Comparison of ENCODE assay signal across 1 mouse cellular context in genomic region chr17:26261826-26262225, GRCm38 (mm10).
TF ChIP-seq lines count a peak whose summit lies in the region.

No protein-coding gene starts in this region.

TF ChIP-seq in MEL, 35 proteins besides CTCF, POLR2A, EP300 and RAD21 (continued from another document):
- TF ChIP-seq ZKSCAN1 (IDR thresholded peaks at IDR 0.05; ENCODE audit: low read depth, low read length) (no peak), CHD1 (IDR thresholded peaks at IDR 0.05; ENCODE audit: low read depth, low read length) (no peak), GABPA (IDR thresholded peaks at IDR 0.05; ENCODE audit: low read depth, low read length) (no peak), TAL1 (IDR thresholded peaks at IDR 0.05; ENCODE audit: low read length) (no peak), MEF2A (IDR thresholded peaks at IDR 0.05; ENCODE audit: extremely low read depth, insufficient replicate concordance, low read depth, low read length, poor library complexity, severe bottlenecking) (no peak), ETS1 (IDR thresholded peaks at IDR 0.05; ENCODE audit: low read depth, low read length) (no peak), TCF12 (IDR thresholded peaks at IDR 0.05; ENCODE audit: low read depth, low read length) (no peak), NELFE (IDR thresholded peaks at IDR 0.05; ENCODE audit: low read depth, low read length) (no peak)
